Mouse (Mus musculus): ENCODE data around the gene Ttll11. TPM values are rescaled to one million over a fixed set of nuclear protein-coding genes. Genes with fewer than 3 reads are reported as not detected.

The Ttll11 gene
- polyA plus RNA-seq, 1 experiment from 2014 or later: 2.1 TPM

DNA sequence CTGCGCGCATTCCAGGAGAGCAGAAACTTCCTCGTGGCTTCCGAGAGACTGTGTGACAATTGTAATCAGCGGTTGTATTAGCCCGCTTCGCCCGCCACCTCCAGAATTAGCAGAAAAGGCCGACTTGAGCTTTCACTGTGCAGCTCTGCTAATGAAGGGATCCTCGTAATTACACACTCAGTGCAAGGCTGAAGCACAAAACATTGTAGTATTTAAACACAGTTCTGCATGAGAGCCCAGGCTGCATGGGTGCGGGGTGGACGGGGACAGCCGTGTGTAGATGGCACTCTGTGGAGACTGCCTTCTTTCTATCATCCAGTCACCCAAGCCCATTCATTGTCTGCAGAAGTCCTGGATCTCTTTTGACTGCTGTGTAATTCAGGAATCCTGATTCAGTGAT lies 173.8 kb downstream of the Ttll11 start:
- ATAC-seq (replicated peaks; ENCODE audit: insufficient number of reproducible peaks, low FRiP score, low TSS enrichment, low read depth) (no peak), DNase-seq (ENCODE audit: low spot score) (no peak)
- H3K27me3 ChIP-seq (ENCODE audit: control insufficient read depth, insufficient read depth, low read length): no peaks in the 10 kb centered on the region
- H3K4me1 ChIP-seq (ENCODE audit: control insufficient read depth, insufficient read depth, low read length): no peaks in the 10 kb centered on the region; the same call in 1 of the 2 replicates
- no peak overlapping the region for H3K27ac ChIP-seq (replicated peaks; ENCODE audit: low read depth, low read length)
- H3K36me3 ChIP-seq (replicated peaks; ENCODE audit: control insufficient read depth, insufficient read depth, low read depth, low read length): no peaks in the 10 kb centered on the region
- WGBS: 80% methylated on average over 13 of the region's 13 CpGs
- H3K9me3 ChIP-seq (replicated peaks; ENCODE audit: control insufficient read depth, low read length): no peaks in the 10 kb centered on the region
- H3K4me3 ChIP-seq (ENCODE audit: low read depth, low read length): no peak overlapping the region
- no peak overlapping the region for H3K4me2 ChIP-seq (ENCODE audit: low read depth, low read length)
- H3K9ac ChIP-seq (replicated peaks; ENCODE audit: low read length): no peak overlapping the region

DNA sequence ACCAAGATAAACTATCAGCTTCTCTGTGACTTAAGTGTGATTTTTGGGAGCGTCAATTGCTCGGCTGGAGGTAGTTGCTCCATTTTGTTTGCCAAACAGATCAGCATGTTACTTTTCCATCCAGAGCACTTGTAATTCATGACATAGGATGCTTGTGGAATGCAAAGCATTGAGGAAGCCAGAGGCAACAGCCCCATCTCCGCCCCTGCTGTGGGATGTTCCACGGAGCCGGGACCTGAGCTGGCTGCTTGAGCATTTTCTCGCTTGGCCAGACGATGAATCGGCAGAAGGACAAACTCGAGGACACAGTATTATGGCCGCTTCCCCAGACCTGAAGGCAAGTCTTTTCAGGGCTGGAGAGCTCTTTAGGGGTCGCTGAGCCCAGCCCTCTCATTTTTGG lies 176.6 kb downstream of the Ttll11 start:
- no peak overlapping the region for H3K4me3 ChIP-seq (ENCODE audit: low read depth, low read length)
- no peak overlapping the region for H3K9ac ChIP-seq (replicated peaks; ENCODE audit: low read length)
- H3K9me3 ChIP-seq (replicated peaks; ENCODE audit: control insufficient read depth, low read length): no peaks in the 10 kb centered on the region
- DNase-seq (ENCODE audit: low spot score) (no peak), ATAC-seq (replicated peaks; ENCODE audit: insufficient number of reproducible peaks, low FRiP score, low TSS enrichment, low read depth) (no peak)
- 87% methylated on average over 11 of the region's 11 CpGs for WGBS
- H3K4me1 ChIP-seq (ENCODE audit: control insufficient read depth, insufficient read depth, low read length): no peaks in the 10 kb centered on the region; the same call in 1 of the 2 replicates
- H3K27ac ChIP-seq (replicated peaks; ENCODE audit: low read depth, low read length): no peak overlapping the region
- no peaks in the 10 kb centered on the region for H3K36me3 ChIP-seq (replicated peaks; ENCODE audit: control insufficient read depth, insufficient read depth, low read depth, low read length)
- H3K4me2 ChIP-seq (ENCODE audit: low read depth, low read length): no peak overlapping the region
- H3K27me3 ChIP-seq (ENCODE audit: control insufficient read depth, insufficient read depth, low read length): no peaks in the 10 kb centered on the region

DNA sequence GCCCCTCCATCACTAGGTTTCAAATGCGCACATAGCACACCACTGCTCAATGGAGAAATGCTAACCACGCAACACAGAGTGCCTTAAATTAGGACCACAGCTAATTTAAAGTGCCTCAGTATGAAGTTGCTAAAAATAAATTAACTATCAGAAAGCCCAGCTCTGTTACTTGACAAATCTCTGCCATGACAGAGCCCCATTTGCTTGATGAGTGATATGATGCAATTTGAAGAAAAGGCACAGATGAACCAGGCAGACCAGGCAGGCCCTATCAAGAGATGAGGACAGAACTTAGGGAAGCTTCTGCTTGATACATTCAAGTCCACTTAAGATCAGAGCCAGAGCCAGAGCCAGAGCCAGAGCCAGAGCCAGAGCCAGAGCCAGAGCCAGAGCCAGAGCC lies 178.0 kb downstream of the Ttll11 start:
- H3K27ac ChIP-seq (replicated peaks; ENCODE audit: low read depth, low read length): no peak overlapping the region
- H3K4me2 ChIP-seq (ENCODE audit: low read depth, low read length): no peak overlapping the region
- H3K36me3 ChIP-seq (replicated peaks; ENCODE audit: control insufficient read depth, insufficient read depth, low read depth, low read length): no peaks in the 10 kb centered on the region
- ATAC-seq (replicated peaks; ENCODE audit: insufficient number of reproducible peaks, low FRiP score, low TSS enrichment, low read depth) (no peak), DNase-seq (ENCODE audit: low spot score) (no peak)
- H3K4me3 ChIP-seq (ENCODE audit: low read depth, low read length): no peak overlapping the region
- no peaks in the 10 kb centered on the region; the same call in 1 of the 2 replicates for H3K4me1 ChIP-seq (ENCODE audit: control insufficient read depth, insufficient read depth, low read length)
- no peaks in the 10 kb centered on the region for H3K9me3 ChIP-seq (replicated peaks; ENCODE audit: control insufficient read depth, low read length)
- no peaks in the 10 kb centered on the region for H3K27me3 ChIP-seq (ENCODE audit: control insufficient read depth, insufficient read depth, low read length)
- 94% methylated on average over 2 of the region's 2 CpGs for WGBS
- H3K9ac ChIP-seq (replicated peaks; ENCODE audit: low read length): no peak overlapping the region

DNA sequence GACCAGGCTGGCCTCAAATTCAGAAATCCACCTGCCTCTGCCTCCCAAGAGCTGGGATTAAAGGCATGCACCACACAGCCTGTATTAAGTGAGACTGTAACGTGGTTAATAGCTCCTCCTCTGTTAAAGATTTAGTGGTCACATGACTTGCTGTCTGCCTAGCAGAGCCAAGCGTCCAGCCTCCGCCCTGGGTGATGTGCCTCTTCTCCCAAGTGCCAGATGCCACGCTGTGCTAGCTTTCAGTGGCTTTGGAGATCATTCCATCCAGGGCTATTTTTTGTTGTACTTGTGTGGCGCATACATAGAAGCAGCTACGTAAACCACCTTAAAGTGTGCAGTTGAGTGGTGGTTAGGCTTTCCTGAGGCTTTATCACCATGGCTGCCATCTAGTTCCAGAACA lies 180.6 kb downstream of the Ttll11 start:
- Histone ChIP-seq H3K4me3 (ENCODE audit: low read depth, low read length) (no peak overlapping the region), H3K9ac (replicated peaks; ENCODE audit: low read length) (no peak overlapping the region), H3K27me3 (ENCODE audit: control insufficient read depth, insufficient read depth, low read length) (no peaks in the 10 kb centered on the region), H3K4me1 (ENCODE audit: control insufficient read depth, insufficient read depth, low read length) (no peaks in the 10 kb centered on the region; the same call in 1 of the 2 replicates), H3K27ac (replicated peaks; ENCODE audit: low read depth, low read length) (no peak overlapping the region), H3K4me2 (ENCODE audit: low read depth, low read length) (no peak overlapping the region), H3K9me3 (replicated peaks; ENCODE audit: control insufficient read depth, low read length) (no peaks in the 10 kb centered on the region), H3K36me3 (replicated peaks; ENCODE audit: control insufficient read depth, insufficient read depth, low read depth, low read length) (no peaks in the 10 kb centered on the region)
- ATAC-seq (replicated peaks; ENCODE audit: insufficient number of reproducible peaks, low FRiP score, low TSS enrichment, low read depth) (no peak), DNase-seq (ENCODE audit: low spot score) (no peak)
- WGBS: 84% methylated on average over 6 of the region's 6 CpGs

DNA sequence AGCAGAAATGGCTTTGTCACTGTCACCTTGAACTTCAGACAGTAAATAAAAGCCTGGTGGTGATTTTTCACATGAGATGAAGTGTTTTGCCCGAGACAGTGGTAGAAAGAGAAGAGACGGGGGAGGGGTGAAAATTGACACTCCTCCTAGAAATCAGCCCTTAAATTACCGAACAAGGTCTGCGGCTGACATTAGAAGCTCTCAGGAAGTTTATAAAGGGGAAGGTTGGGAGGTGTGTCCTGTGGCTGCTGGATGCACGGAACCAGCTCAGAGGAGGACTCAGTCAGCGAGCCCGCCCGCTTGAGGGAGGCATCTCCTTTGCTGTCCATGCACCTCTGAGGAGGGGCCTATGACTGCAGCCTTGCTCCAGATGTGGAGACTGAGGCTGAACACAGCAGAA lies 181.7 kb downstream of the Ttll11 start:
- Histone ChIP-seq H3K4me2 (ENCODE audit: low read depth, low read length) (no peak overlapping the region), H3K27ac (replicated peaks; ENCODE audit: low read depth, low read length) (no peak overlapping the region), H3K9me3 (replicated peaks; ENCODE audit: control insufficient read depth, low read length) (no peaks in the 10 kb centered on the region), H3K4me3 (ENCODE audit: low read depth, low read length) (no peak overlapping the region), H3K4me1 (ENCODE audit: control insufficient read depth, insufficient read depth, low read length) (no peaks in the 10 kb centered on the region), H3K9ac (replicated peaks; ENCODE audit: low read length) (no peak overlapping the region), H3K27me3 (ENCODE audit: control insufficient read depth, insufficient read depth, low read length) (no peaks in the 10 kb centered on the region), H3K36me3 (replicated peaks; ENCODE audit: control insufficient read depth, insufficient read depth, low read depth, low read length) (no peaks in the 10 kb centered on the region)
- WGBS: 51% methylated on average over 8 of the region's 8 CpGs
- DNase-seq (ENCODE audit: low spot score): peak; percentile 5
- ATAC-seq (replicated peaks; ENCODE audit: insufficient number of reproducible peaks, low FRiP score, low TSS enrichment, low read depth): no peak

DNA sequence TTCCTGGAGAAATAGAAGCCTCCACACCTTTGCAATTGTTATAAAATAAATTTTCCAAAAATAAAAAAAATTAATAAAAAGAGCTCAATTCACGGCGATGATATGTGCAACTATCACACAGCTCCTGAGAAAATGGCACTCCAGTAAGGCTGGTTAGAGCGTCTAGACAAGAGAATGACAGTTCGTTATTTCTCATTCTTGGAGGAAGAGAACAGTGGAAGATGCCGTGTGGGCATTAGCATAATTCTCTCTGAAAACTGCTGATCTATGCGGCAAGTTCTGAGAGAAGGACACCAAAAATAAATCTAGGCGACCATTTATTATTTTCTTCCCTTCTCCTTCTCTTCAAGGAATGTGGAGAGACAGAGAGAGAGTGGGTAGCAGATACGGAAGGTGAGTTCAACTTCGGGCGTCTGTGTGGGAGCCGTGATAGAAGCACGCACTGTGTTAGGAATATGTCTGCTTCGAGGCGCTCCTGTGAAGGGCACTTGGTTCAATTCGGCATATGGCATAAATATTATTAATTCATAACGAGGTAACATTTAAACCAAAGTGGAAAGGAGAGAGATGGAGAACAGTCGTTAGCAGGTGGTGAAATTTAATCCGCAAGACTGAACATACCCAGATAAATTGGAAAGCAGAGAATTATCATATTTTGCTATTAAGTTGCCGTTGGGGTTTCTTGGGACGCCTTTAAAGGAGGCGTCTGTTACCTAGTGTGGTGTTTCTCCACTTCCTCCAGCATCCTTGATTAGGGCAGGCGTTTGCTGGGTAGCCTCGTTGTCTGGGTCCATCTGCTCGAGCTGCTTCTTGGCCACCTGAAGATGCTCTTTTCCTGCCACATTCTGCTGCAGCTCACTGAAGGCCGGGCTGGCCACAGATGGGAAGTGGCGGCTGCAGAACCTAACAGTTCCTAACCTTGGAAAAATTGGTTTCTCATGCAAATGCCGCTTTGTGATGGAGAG lies 190.1 kb downstream of the Ttll11 start:
- Histone ChIP-seq H3K9ac (replicated peaks; ENCODE audit: low read length) (no peak overlapping the region), H3K27me3 (ENCODE audit: control insufficient read depth, insufficient read depth, low read length) (no peaks in the 10 kb centered on the region), H3K4me2 (ENCODE audit: low read depth, low read length) (no peak overlapping the region), H3K36me3 (replicated peaks; ENCODE audit: control insufficient read depth, insufficient read depth, low read depth, low read length) (no peaks in the 10 kb centered on the region), H3K27ac (replicated peaks; ENCODE audit: low read depth, low read length) (no peak overlapping the region), H3K4me1 (ENCODE audit: control insufficient read depth, insufficient read depth, low read length) (no peaks in the 10 kb centered on the region), H3K4me3 (ENCODE audit: low read depth, low read length) (no peak overlapping the region), H3K9me3 (replicated peaks; ENCODE audit: control insufficient read depth, low read length) (no peaks in the 10 kb centered on the region)
- no peak for ATAC-seq (replicated peaks; ENCODE audit: insufficient number of reproducible peaks, low FRiP score, low TSS enrichment, low read depth)
- WGBS: 86% methylated on average over 27 of the region's 27 CpGs
- DNase-seq (ENCODE audit: low spot score): no peak

DNA sequence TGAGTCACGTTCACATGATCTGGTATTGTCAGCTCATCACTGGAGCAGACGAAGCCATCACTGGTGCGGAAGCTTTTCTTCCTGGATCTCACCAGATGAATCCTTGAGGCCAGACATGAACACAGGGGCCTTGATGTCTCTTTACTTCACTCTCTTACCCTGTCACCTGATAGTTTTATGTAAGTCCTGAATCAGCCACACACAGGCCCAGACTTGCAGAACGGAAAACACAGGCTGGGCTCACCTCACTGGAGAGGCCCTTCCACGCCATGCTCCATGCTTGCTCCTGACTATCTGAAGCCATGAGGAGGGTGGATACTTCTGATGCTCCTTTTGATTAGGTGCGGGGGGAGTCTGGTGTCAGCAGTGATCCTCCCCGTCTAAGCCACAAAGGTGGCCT lies 193.8 kb downstream of the Ttll11 start:
- WGBS: 76% methylated on average over 7 of the region's 7 CpGs
- H3K36me3 ChIP-seq (replicated peaks; ENCODE audit: control insufficient read depth, insufficient read depth, low read depth, low read length): no peaks in the 10 kb centered on the region
- H3K9me3 ChIP-seq (replicated peaks; ENCODE audit: control insufficient read depth, low read length): no peaks in the 10 kb centered on the region
- H3K27me3 ChIP-seq (ENCODE audit: control insufficient read depth, insufficient read depth, low read length): no peaks in the 10 kb centered on the region
- no peaks in the 10 kb centered on the region for H3K4me1 ChIP-seq (ENCODE audit: control insufficient read depth, insufficient read depth, low read length)
- no peak overlapping the region for H3K4me2 ChIP-seq (ENCODE audit: low read depth, low read length)
- ATAC-seq (replicated peaks; ENCODE audit: insufficient number of reproducible peaks, low FRiP score, low TSS enrichment, low read depth) (peak; percentile 40; the same call in 1 of the 2 replicates), DNase-seq (ENCODE audit: low spot score) (no peak)
- no peak overlapping the region for H3K4me3 ChIP-seq (ENCODE audit: low read depth, low read length)
- no peak overlapping the region for H3K9ac ChIP-seq (replicated peaks; ENCODE audit: low read length)
- no peak overlapping the region for H3K27ac ChIP-seq (replicated peaks; ENCODE audit: low read depth, low read length)

DNA sequence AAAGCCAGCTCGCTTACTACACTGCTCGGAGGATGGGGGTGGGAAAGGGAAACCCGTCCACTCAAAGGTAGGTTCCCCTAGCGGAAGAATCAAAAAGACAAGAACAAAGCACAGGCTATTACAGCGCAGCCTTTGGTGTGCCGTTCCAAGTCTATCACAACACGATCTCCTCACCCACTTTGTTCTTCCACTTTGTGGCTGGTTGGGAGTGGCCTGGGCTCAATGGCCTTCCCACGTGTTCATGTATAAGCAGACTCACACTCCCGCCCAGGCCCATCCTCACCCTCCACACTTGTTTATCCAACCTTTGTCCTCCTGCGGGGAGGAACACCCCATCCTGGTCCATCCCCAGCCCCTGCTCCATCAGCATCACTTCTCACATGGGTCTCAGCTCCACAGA lies 196.3 kb downstream of the Ttll11 start:
- no peak overlapping the region for H3K27ac ChIP-seq (replicated peaks; ENCODE audit: low read depth, low read length)

More for the DNA sequence above, 196.3 kb downstream of the Ttll11 start:
- no peak overlapping the region for H3K4me2 ChIP-seq (ENCODE audit: low read depth, low read length)
- DNase-seq (ENCODE audit: low spot score) (no peak), ATAC-seq (replicated peaks; ENCODE audit: insufficient number of reproducible peaks, low FRiP score, low TSS enrichment, low read depth) (no peak)
- no peak overlapping the region for H3K4me3 ChIP-seq (ENCODE audit: low read depth, low read length)
- H3K9me3 ChIP-seq (replicated peaks; ENCODE audit: control insufficient read depth, low read length): no peaks in the 10 kb centered on the region
- 68% methylated on average over 10 of the region's 10 CpGs for WGBS
- no peaks in the 10 kb centered on the region for H3K27me3 ChIP-seq (ENCODE audit: control insufficient read depth, insufficient read depth, low read length)
- no peak overlapping the region for H3K9ac ChIP-seq (replicated peaks; ENCODE audit: low read length)
- no peaks in the 10 kb centered on the region for H3K4me1 ChIP-seq (ENCODE audit: control insufficient read depth, insufficient read depth, low read length)
- no peaks in the 10 kb centered on the region for H3K36me3 ChIP-seq (replicated peaks; ENCODE audit: control insufficient read depth, insufficient read depth, low read depth, low read length)
